Mouse (Mus musculus) cerebellum, adult 11-12 months (tissue): ENCODE measurements at regions not wholly inside any gene's neighbourhood (a gene's known extent, or its start where the extent isn't known, plus 50 kb on each side); places are given as distances from the start of the nearest gene placed in this dataset.

Source experiments
- DNase-seq: peaks from one replicate; pipeline ENCODE4 v3.0.0; 2022

GRCm38 (mm10) chr2:137566619-137567018, 450.2 kb upstream of the Jag1 start:
- no peak for DNase-seq

DNA sequence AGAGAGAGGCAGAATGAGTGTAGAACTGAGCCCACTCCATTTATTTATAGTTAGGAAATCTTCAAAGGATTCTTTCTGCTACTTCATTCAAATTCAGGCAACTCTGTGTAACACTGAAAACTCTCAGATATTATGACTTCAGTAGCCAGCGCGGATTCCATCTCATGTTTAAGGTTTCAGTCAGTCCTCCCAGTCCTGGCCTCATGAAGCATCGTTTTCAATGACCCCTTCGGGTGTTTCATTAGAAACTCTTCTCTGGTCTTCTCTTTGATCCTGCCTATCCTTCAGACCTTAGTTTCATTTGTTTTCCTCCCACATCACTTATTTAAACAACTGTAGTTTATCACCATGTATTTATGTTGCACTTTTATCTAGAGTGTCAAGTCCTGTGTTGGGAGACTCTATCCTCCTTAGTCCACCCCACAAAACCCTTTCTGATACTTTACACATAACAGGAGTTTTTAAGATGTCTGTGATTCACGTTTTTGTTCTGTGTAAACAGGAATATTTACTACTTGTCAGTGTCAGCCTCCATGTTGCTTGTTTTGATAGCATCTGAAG, 447.7 kb upstream of the Jag1 start:
- no peak for DNase-seq

DNA sequence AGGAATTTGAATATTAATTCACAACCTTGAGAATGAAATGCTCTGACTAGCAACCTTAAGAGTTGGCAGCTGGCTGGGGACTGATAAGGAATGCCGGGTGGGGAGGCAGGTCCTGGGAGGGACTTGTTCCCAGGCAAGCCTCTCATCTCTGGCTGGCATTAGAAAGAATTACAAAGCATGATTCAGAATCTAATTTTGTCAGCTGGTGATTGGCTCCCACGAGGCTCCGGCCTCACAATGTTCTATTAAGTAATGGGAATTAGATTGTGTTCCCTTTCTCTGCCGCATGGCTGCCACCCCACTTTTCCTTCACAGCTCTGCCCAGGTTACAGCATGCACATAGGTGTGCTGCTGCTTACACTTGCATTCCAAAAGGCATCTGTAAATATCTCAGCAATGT, 443.9 kb upstream of the Jag1 start:
- no peak for DNase-seq

DNA sequence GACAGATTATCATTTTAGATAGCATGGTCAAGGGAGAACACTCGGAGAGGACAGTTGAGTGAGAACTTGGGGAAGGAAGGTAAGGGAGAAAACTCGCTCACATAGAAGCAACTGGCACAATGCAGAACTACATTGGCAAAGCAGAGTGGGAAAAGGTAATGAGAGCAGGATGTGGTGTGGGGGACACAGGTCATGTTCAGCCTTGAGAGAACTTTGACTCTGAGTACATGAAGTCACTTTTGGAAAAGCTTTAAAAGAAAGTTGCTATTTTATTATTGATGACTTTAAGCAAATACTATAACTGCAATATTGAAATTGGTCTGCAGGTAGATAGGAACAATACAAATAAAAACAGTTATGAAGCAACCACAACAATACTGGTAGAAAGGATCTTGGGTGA, 437.4 kb upstream of the Jag1 start:
- no peak for DNase-seq

DNA sequence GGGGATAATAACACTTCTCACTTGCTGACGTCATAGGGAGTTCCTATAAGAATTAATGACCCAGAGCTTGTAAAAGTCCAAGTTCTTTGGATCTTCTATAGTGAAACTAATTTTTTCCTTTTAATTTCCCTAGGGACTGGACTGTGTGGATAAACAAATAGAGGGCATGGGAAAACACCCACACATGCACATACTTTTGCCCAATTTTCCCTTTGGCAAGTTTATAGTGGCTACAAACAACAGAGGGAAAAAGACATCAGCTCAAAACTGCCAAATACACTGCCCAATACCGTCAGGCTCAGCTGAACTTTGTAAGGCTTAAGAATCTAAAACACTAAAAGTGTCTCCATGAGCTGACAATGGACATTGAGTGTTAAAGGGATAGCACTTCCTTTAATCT, 420.1 kb upstream of the Jag1 start:
- no peak for DNase-seq

GRCm38 (mm10) chr2:137516271-137516670, 399.8 kb upstream of the Jag1 start:
- DNase-seq: no peak

- no peak for DNase-seq
These were observed 398.6 kb upstream of the Jag1 start for GRCm38 (mm10) chr2:137515043-137515442.

GRCm38 (mm10) chr2:137513895-137514506, 397.6 kb upstream of the Jag1 start:
- DNase-seq: no peak

GRCm38 (mm10) chr2:137510671-137511235, 394.3 kb upstream of the Jag1 start:
- DNase-seq: no peak

DNA sequence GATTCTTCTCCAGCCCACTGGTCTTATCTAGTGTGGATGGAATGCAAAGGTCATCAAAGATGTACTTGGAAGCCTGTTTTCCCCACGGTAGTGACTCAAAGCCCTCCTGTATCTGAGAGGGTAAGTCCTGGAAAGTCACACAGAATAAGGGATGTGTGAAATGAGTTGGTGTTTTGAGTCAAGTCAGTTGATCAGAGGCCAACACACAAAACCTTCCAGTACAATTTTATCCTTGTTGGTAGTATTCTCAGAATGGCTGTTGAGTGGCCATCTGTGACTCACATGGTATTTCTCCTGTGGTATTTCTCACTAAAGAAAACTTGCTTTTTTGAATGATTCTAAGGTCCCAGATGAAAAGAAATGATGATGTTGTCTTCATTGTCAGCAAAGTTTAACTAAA, 384.8 kb upstream of the Jag1 start:
- DNase-seq: no peak

DNA sequence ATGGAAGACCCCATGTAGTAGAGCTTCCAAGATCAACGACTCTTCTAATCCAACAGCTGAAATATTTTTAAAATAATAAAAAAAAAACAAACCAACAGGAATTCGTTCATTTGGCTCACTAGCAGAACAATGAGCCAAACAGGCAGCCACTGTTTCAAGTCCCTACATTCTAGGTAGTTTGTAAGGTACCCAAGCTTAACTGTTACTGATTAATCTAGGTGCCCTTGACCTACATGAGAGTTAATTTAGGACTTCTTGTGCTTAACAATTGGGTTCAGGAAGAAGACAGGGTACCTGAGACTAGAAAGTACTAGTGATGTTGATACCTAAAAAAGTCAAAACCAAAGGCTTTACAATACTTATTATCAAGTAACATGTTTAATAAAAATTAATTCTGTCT, 381.2 kb upstream of the Jag1 start:
- no peak for DNase-seq

DNA sequence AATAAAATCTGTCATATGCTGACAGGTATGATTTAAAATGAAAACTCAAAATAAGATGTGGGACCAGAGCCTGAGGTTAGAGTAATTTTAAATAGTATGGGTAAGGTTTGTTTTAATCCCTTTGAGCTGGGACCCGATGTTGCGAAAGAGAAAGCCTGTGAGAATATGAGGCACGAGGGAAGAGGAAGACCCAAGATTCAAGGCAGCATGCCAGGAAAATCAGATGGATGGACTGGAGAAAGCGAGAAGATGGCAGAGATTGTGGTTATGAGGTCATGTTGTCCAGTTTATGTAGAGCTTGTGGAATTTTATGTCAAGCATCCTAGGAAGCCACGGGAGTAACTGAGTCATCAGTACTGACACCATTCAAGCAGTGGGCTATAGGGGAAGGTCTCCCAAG, 377.2 kb upstream of the Jag1 start:
- no peak for DNase-seq

- no peak for DNase-seq
These were observed 372.8 kb upstream of the Jag1 start for GRCm38 (mm10) chr2:137489181-137489682.

DNA sequence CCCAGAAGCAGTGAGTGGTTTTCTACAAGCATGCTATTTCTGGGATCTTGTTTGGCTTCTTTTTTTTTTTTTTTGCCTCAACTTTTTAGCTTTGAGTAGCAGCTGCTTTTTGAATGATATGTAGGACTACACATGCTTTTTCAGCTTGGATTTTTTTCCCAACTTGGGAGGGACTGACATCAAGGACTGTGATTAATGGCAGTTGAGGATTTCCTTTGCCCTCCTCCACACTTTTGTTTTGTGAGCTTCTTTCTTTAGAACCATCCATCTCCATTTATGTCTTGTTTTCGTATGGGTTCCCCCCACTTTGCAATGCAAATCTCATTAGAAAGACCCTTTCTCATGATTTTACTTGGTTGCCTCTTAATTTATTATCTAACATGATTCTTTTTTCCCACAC, 352.3 kb upstream of the Jag1 start:
- no peak for DNase-seq

DNA sequence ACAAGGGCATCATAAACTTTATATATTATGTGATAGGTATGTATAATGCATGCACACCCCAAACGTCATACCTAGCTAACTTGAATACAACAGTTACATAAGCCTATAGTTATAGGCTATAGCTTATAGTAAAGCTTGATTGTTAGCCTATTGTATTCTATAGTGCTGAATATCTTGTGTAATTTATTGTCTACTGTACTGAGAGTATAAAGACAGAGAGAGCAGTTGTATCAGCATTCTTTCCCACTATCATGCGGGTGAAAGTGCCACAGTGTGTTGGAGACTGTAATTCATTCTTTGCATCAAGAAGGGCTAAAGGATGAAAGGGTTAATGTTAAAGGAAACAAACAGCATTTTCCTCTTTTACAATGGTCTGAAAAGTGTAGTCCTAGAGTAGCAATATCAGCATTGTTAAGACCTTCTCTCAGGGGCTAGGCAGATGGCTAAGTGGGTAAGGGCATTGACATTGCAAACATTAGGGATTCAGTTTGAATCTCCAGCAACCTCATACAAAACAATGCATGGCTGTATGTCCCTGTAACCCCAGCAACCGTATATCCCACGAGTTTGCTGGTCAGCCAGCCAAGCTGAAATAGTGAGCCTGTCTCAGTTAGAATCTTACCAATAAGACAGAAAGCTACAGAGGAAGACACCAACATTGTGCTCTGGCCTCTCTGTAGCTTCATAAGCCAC, 340.8 kb upstream of the Jag1 start:
- no peak for DNase-seq

- DNase-seq: no peak
These were observed 340.0 kb upstream of the Jag1 start for GRCm38 (mm10) chr2:137456436-137456835.

DNA sequence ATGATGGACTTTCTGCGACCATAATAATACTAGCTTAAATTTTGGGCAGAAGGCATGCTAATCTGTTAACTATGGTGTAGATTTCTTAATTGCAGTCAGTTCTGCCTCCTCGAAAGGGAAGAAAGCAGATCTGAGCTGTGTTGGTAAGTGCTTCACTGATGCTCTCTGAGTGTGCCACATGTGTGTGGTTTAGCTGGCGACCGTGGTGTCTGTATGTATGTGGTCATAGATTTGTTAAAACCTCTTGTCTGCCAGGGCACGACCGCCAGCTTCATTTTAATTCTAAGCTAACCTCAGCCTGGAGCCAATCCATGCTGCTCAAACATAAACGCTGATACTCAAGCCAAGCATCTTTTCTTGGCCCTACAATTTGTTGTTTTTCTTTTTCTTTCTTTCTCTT, 330.5 kb upstream of the Jag1 start:
- no peak for DNase-seq

DNA sequence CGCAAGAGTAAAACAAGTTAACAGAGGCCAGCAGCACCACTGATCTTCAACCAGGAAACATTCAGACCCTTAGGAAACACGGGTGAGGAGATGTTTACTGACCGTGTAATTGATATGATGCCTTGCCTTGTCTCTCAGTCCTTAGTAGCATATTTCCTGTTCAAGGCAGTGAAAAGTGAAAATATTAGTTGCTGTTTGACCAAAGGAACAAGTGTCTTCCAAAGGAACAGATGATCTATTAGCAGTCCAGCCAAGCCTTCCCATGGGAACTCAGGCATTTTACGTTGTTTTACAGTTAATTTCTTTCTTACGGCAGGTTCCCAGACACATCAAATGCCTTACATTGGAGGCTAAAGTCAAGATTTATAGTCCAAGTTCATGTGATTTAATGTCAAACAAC, 321.3 kb upstream of the Jag1 start:
- no peak for DNase-seq

DNA sequence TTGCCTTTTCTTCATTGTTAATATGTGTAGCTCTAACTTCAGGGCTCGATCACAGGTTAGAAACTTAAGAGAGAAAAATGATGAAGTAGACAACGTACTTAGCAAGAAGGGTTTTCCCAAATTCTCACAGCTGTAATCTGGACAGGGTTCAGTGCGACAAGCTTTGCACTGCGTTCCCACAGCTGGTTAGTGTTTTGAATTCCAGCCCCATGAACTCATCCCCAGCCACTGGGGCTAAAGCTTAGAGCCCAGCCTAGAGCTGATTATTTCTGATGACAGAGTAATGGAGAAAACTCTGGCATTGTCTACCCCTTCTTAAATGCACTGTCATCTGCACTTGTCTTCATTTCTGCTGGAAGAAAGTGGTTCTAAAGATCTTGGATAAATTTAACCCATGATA, 319.7 kb upstream of the Jag1 start:
- no peak for DNase-seq

- DNase-seq: no peak
These were observed 306.2 kb upstream of the Jag1 start for GRCm38 (mm10) chr2:137422656-137423055.

GRCm38 (mm10) chr2:137419678-137420077, 303.2 kb upstream of the Jag1 start:
- DNase-seq: no peak

- DNase-seq: no peak
These were observed 301.2 kb upstream of the Jag1 start for GRCm38 (mm10) chr2:137417691-137418090.

- DNase-seq: no peak
These were observed 297.0 kb upstream of the Jag1 start for GRCm38 (mm10) chr2:137413432-137413831.

- DNase-seq: no peak
These were observed 293.2 kb upstream of the Jag1 start for GRCm38 (mm10) chr2:137409611-137410010.
